Mouse (Mus musculus) hindbrain, embryonic 15.5 days (tissue): Measurements from ENCODE around the gene Hsbp1. TPM values are rescaled to one million over a fixed set of nuclear protein-coding genes. Genes with fewer than 3 reads are reported as not detected.
"Not testable (repeated sequence)": the region's sequence is repeated elsewhere in the genome, so short reads cannot be mapped to it uniquely, and the experiment has no call there.

Experiments used
- ATAC-seq: fragments of 200-750 bp; cut with Nextera tagmentation; 2 replicates; pipeline ENCODE4 v1.8.0; 2017; ENCODE audit warnings: low read depth, moderate number of reproducible peaks, moderate TSS enrichment; ENCODE audit not compliant: low FRiP score
- H3K27ac ChIP-seq: fragments of 300-500 bp; sonication (generic); replicated peaks from 2 replicates; pipeline ENCODE4 v1.5.1; 2015; ENCODE audit warnings: mild to moderate bottlenecking, inconsistent platforms
- H3K27me3 ChIP-seq: fragments of 300-500 bp; sonication (generic); 2 replicates; pipeline ENCODE4 v1.6.1; 2015; ENCODE audit warnings: control low read depth, inconsistent platforms
- H3K36me3 ChIP-seq: fragments of 300-500 bp; sonication (generic); 2 replicates; pipeline ENCODE4 v1.6.1; 2015; ENCODE audit warnings: control low read depth, inconsistent platforms
- H3K4me1 ChIP-seq: fragments of 300-500 bp; sonication (generic); replicated peaks from 2 replicates; pipeline ENCODE4 v1.6.1; 2015; ENCODE audit warnings: control low read depth, inconsistent platforms
- H3K4me2 ChIP-seq: fragments of 300-500 bp; sonication (generic); 2 replicates; pipeline ENCODE4 v1.6.1; 2015; ENCODE audit warnings: moderate library complexity, mild to moderate bottlenecking, inconsistent platforms
- H3K4me3 ChIP-seq: fragments of 300-500 bp; sonication (generic); 2 replicates; pipeline ENCODE4 v1.5.1; 2015; ENCODE audit warnings: mild to moderate bottlenecking, inconsistent platforms
- H3K9ac ChIP-seq: fragments of 300-500 bp; sonication (generic); 2 replicates; pipeline ENCODE4 v1.6.1; 2015; ENCODE audit warnings: inconsistent platforms
- H3K9me3 ChIP-seq: fragments of 300-500 bp; sonication (generic); 2 replicates; pipeline ENCODE4 v1.6.1; 2016; ENCODE audit warnings: control low read depth, inconsistent platforms
- WGBS: fragments of 180-500 bp; shearing (Covaris S2); methylation state at CpG from one replicate; pipeline ENCODE4 v1.1.7; 2015; 5-methylcytosine and 5-hydroxymethylcytosine counted together
- polyA plus RNA-seq: library from polyadenylated mRNA; unstranded; fragments of >200 nt; fragmentation: Nextera tagmentation; extraction: Ambion mirVana; gene quantifications from 2 replicates; pipeline ENCODE4 v1.2.1, GENCODE M21; 2015

Gene Hsbp1
- polyA plus RNA-seq, 1 experiment from 2014 or later: 781 TPM

- H3K4me3 ChIP-seq: no peak overlapping the region
- no peak overlapping the region for H3K9ac ChIP-seq
These were observed 8.8 kb downstream of the Hsbp1 start for GRCm38 (mm10) chr8:119352977-119353658.

DNA sequence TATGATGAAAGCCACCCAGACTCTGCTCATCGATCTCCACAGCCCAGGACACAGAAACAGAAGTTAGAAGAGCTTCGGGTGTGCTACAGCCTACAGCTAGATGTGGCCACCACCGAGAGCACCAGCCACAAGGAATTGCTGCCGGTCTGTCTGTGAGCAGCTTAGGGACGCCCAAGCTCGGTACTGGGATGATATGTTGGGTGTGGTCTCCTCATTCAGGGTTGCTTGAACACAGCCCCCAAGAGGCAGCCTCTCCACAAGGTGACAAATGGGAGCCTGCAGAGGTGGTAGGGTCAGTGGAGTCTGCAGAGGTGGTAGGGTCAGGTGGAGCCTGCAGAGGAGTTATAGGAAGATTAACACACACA is 9.4 kb downstream of the Hsbp1 start:
- no peaks in the 10 kb centered on the region for H3K4me1 ChIP-seq
- no peak overlapping the region for H3K4me3 ChIP-seq
- no peak for ATAC-seq
- no peak overlapping the region for H3K27ac ChIP-seq
- WGBS: 90% methylated on average over 6 of the region's 6 CpGs
- H3K9ac ChIP-seq: no peak overlapping the region
- H3K9me3 ChIP-seq: no peaks in the 10 kb centered on the region
- no peaks in the 10 kb centered on the region for H3K27me3 ChIP-seq
- peaks cover 11% of the 10 kb centered on the region for H3K36me3 ChIP-seq
- no peak overlapping the region for H3K4me2 ChIP-seq

More at GRCm38 (mm10) chr8:119352977-119353658, 8.8 kb downstream of the Hsbp1 start:
- Histone ChIP-seq H3K27ac (no peak overlapping the region), H3K27me3 (no peaks in the 10 kb centered on the region), H3K36me3 (peaks cover 17% of the 10 kb centered on the region), H3K9me3 (no peaks in the 10 kb centered on the region), H3K4me2 (no peak overlapping the region), H3K4me1 (no peaks in the 10 kb centered on the region)
- 87% methylated on average over 10 of the region's 10 CpGs for WGBS
- ATAC-seq: no peak

DNA sequence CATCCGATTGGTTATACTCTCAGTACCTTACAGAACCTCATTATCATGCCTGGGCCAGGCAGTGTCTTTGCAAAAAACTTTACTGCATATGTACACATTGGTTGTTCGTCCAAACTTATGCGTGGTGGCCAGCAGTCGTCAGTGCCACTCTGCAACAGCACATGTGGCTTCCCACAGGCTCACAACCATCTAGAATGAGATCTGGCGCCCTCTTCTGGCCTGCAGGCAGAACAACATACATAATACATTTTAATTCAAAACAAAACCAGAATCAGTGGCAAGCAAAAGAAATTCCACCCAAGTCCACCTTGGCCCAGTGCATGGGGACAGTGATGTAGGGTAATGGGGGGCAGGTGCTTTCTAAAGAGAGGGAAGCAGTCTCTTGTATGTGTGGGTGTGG is 12.3 kb downstream of the Hsbp1 start:
- H3K9me3 ChIP-seq, H3K4me3 ChIP-seq, H3K27ac ChIP-seq, H3K36me3 ChIP-seq, ATAC-seq, H3K9ac ChIP-seq, H3K4me2 ChIP-seq, H3K4me1 ChIP-seq, H3K27me3 ChIP-seq: not testable (repeated sequence)
- WGBS: 63% methylated on average over 5 of the region's 5 CpGs

GRCm38 (mm10) chr8:119358175-119358574 is 13.9 kb downstream of the Hsbp1 start:
- no peak overlapping the region for H3K4me3 ChIP-seq
- H3K4me1 ChIP-seq: no peaks in the 10 kb centered on the region
- H3K27me3 ChIP-seq: no peaks in the 10 kb centered on the region
- H3K36me3 ChIP-seq: no peaks in the 10 kb centered on the region
- no peak for ATAC-seq
- WGBS: 84% methylated on average over 7 of the region's 7 CpGs
- no peak overlapping the region for H3K4me2 ChIP-seq
- no peak overlapping the region for H3K9ac ChIP-seq
- no peak overlapping the region for H3K27ac ChIP-seq
- H3K9me3 ChIP-seq: no peaks in the 10 kb centered on the region

DNA sequence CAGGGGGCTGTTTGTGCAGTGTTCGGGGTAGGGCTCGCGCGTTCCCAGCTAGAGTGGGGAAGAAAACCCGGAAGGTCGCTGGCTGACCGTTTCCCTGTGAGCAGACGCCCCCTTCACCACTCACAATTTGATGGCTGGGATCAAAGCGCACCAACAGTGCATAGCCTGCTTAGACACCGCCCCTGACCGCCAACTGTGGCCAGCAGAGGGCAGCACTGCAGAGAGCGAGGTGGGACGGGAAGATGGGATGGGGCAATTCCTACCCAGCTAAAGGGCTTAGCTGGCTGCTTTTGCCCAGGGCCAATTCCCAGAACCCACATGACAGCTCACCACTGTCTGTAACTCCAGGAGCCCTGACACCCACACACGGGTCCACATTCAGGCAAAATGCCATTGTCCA is 14.5 kb downstream of the Hsbp1 start:
- no peaks in the 10 kb centered on the region for H3K4me1 ChIP-seq

GRCm38 (mm10) chr8:119360686-119361295 is 16.5 kb downstream of the Hsbp1 start:
- no peak overlapping the region for H3K27ac ChIP-seq
- no peak overlapping the region for H3K4me3 ChIP-seq
- no peak for ATAC-seq
- WGBS: 72% methylated on average over 8 of the region's 8 CpGs
- H3K9me3 ChIP-seq: no peaks in the 10 kb centered on the region
- H3K4me2 ChIP-seq: no peak overlapping the region
- no peak overlapping the region for H3K9ac ChIP-seq
- no peaks in the 10 kb centered on the region for H3K4me1 ChIP-seq
- H3K27me3 ChIP-seq: no peaks in the 10 kb centered on the region
- no peaks in the 10 kb centered on the region for H3K36me3 ChIP-seq

More for the DNA sequence above, 14.5 kb downstream of the Hsbp1 start:
- Histone ChIP-seq H3K27ac (no peak overlapping the region), H3K4me2 (no peak overlapping the region), H3K9me3 (no peaks in the 10 kb centered on the region), H3K4me3 (no peak overlapping the region), H3K9ac (no peak overlapping the region), H3K36me3 (no peaks in the 10 kb centered on the region), H3K27me3 (no peaks in the 10 kb centered on the region)
- ATAC-seq: no peak
- 52% methylated on average over 14 of the region's 14 CpGs for whole genome bisulfite sequencing

GRCm38 (mm10) chr8:119374716-119375115 is 30.4 kb downstream of the Hsbp1 start:
- WGBS: 90% methylated on average over 9 of the region's 9 CpGs
- not testable (repeated sequence) for H3K9ac ChIP-seq

GRCm38 (mm10) chr8:119378476-119378875 is 34.2 kb downstream of the Hsbp1 start:
- no peaks in the 10 kb centered on the region for H3K4me1 ChIP-seq
- no peak overlapping the region for H3K9ac ChIP-seq
- H3K4me2 ChIP-seq: no peak overlapping the region
- no peaks in the 10 kb centered on the region for H3K36me3 ChIP-seq
- no peak overlapping the region for H3K27ac ChIP-seq
- ATAC-seq: no peak
- H3K27me3 ChIP-seq: no peaks in the 10 kb centered on the region
- no peak overlapping the region for H3K4me3 ChIP-seq
- WGBS: 55% methylated on average over 7 of the region's 7 CpGs
- no peaks in the 10 kb centered on the region for H3K9me3 ChIP-seq

More at GRCm38 (mm10) chr8:119374716-119375115, 30.4 kb downstream of the Hsbp1 start:
- ATAC-seq, H3K27me3 ChIP-seq, H3K9me3 ChIP-seq, H3K27ac ChIP-seq, H3K36me3 ChIP-seq, H3K4me3 ChIP-seq, H3K4me1 ChIP-seq, H3K4me2 ChIP-seq: not testable (repeated sequence)

- H3K27me3 ChIP-seq: no peaks in the 10 kb centered on the region
- no peak overlapping the region for H3K27ac ChIP-seq
- no peaks in the 10 kb centered on the region for H3K36me3 ChIP-seq
- no peak overlapping the region for H3K9ac ChIP-seq
- H3K4me2 ChIP-seq: no peak overlapping the region
- no peak overlapping the region for H3K4me3 ChIP-seq
- H3K9me3 ChIP-seq: no peaks in the 10 kb centered on the region
- no peak for ATAC-seq
- 41% methylated on average over 4 of the region's 4 CpGs for WGBS
- H3K4me1 ChIP-seq: no peaks in the 10 kb centered on the region
These were observed 36.3 kb downstream of the Hsbp1 start for GRCm38 (mm10) chr8:119380619-119381018.

GRCm38 (mm10) chr8:119384478-119384877 is 40.2 kb downstream of the Hsbp1 start:
- Histone ChIP-seq H3K36me3 (no peaks in the 10 kb centered on the region), H3K9ac (no peak overlapping the region), H3K4me3 (no peak overlapping the region), H3K9me3 (no peaks in the 10 kb centered on the region), H3K27me3 (no peaks in the 10 kb centered on the region), H3K4me1 (no peaks in the 10 kb centered on the region), H3K4me2 (no peak overlapping the region), H3K27ac (no peak overlapping the region)
- 21% methylated on average over 10 of the region's 10 CpGs for WGBS
- no peak; the same call in 1 of the 2 replicates for ATAC-seq

- no peak overlapping the region for H3K9ac ChIP-seq
- H3K36me3 ChIP-seq: no peaks in the 10 kb centered on the region
- no peak for ATAC-seq
- no peak overlapping the region for H3K4me2 ChIP-seq
- H3K27me3 ChIP-seq: no peaks in the 10 kb centered on the region
- no peaks in the 10 kb centered on the region for H3K9me3 ChIP-seq
- no peak overlapping the region for H3K4me3 ChIP-seq
- 80% methylated on average over 6 of the region's 6 CpGs for WGBS
- H3K27ac ChIP-seq: no peak overlapping the region
- H3K4me1 ChIP-seq: no peaks in the 10 kb centered on the region
These were observed 41.6 kb downstream of the Hsbp1 start for GRCm38 (mm10) chr8:119385854-119386253.

- Histone ChIP-seq H3K4me3 (no peak overlapping the region), H3K9ac (no peak overlapping the region), H3K36me3 (no peaks in the 10 kb centered on the region), H3K4me2 (no peak overlapping the region), H3K4me1 (no peaks in the 10 kb centered on the region), H3K9me3 (no peaks in the 10 kb centered on the region), H3K27ac (no peak overlapping the region), H3K27me3 (no peaks in the 10 kb centered on the region)
- ATAC-seq: no peak
- 80% methylated on average over 6 of the region's 6 CpGs for whole genome bisulfite sequencing
These were observed 42.7 kb downstream of the Hsbp1 start for GRCm38 (mm10) chr8:119386988-119387387.
